Mouse (Mus musculus) lung, embryonic 16.5 days (tissue): Measurements from ENCODE around the gene Maf. TPM values are rescaled to one million over a fixed set of nuclear protein-coding genes. Genes with fewer than 3 reads are reported as not detected.

ENCODE experiments used
- ATAC-seq: fragments of 200-750 bp; cut with Nextera tagmentation; 2 replicates; pipeline ENCODE4 v1.8.0; 2017; ENCODE audit warnings: low read depth, mild to moderate bottlenecking, moderate library complexity
- H3K27ac ChIP-seq: fragments of 300-500 bp; sonication (generic); 2 replicates; pipeline ENCODE4 v1.5.1; 2014; ENCODE audit warnings: mild to moderate bottlenecking, control low read depth, low read length
- H3K27me3 ChIP-seq: fragments of 300-500 bp; sonication (generic); 2 replicates; pipeline ENCODE4 v1.6.1; 2014; ENCODE audit warnings: low read depth, low read length, mixed read lengths; ENCODE audit not compliant: control insufficient read depth, insufficient read depth
- H3K36me3 ChIP-seq: fragments of 300-500 bp; sonication (generic); 2 replicates; pipeline ENCODE4 v1.6.1; 2014; ENCODE audit warnings: low read length; ENCODE audit not compliant: control insufficient read depth, insufficient read depth
- H3K4me1 ChIP-seq: fragments of 300-500 bp; sonication (generic); replicated peaks from 2 replicates; pipeline ENCODE4 v1.6.1; 2014; ENCODE audit warnings: low read length, mixed read lengths; ENCODE audit not compliant: control insufficient read depth, insufficient read depth
- H3K4me2 ChIP-seq: fragments of 300-500 bp; sonication (generic); 2 replicates; pipeline ENCODE4 v1.6.1; 2014; ENCODE audit warnings: low read depth, low read length, control low read depth
- H3K4me3 ChIP-seq: fragments of 300-500 bp; sonication (generic); 2 replicates; pipeline ENCODE4 v1.5.1; 2014; ENCODE audit warnings: mild to moderate bottlenecking, low read length, control low read depth
- H3K9ac ChIP-seq: fragments of 300-500 bp; sonication (generic); 2 replicates; pipeline ENCODE4 v1.6.1; 2014; ENCODE audit warnings: low read length, control low read depth
- H3K9me3 ChIP-seq: fragments of 300-500 bp; sonication (generic); 2 replicates; pipeline ENCODE4 v1.6.1; 2016; ENCODE audit warnings: low read length; ENCODE audit not compliant: control insufficient read depth
- WGBS: fragments of 180-500 bp; shearing (Covaris S2); extraction: QIAGEN DNeasy Blood & Tissue Kit; methylation state at CpG from one replicate; pipeline ENCODE4 v1.1.7; 2014; 5-methylcytosine and 5-hydroxymethylcytosine counted together
- polyA plus RNA-seq: library from polyadenylated mRNA; unstranded; fragments of >200 nt; fragmentation: Nextera tagmentation; extraction: Ambion mirVana; gene quantifications from 2 replicates; pipeline ENCODE4 v1.2.1, GENCODE M21; 2015

The Maf gene
- polyA plus RNA-seq, 1 experiment from 2014 or later, result 13.4 TPM

GRCm38 (mm10) chr8:115696661-115697060 is 10.9 kb downstream of the Maf start:
- no peaks in the 10 kb centered on the region for H3K36me3 ChIP-seq
- no peak overlapping the region for H3K27ac ChIP-seq
- 76% methylated on average over 4 of the region's 4 CpGs for WGBS
- no peaks in the 10 kb centered on the region for H3K9me3 ChIP-seq
- no peaks in the 10 kb centered on the region for H3K27me3 ChIP-seq
- ATAC-seq, result 0 out of 2 replicates have a peak, but pooled peaks have one; percentile 21
- H3K9ac ChIP-seq, result no peak overlapping the region
- no peak overlapping the region for H3K4me2 ChIP-seq
- H3K4me3 ChIP-seq, result no peak overlapping the region
- peaks cover 4% of the 10 kb centered on the region; the same call in 1 of the 2 replicates for H3K4me1 ChIP-seq

- H3K27me3 ChIP-seq, result no peaks in the 10 kb centered on the region
- H3K4me3 ChIP-seq, result no peak overlapping the region
- ATAC-seq, result no peak
- H3K4me2 ChIP-seq, result no peak overlapping the region
- WGBS, result 74% methylated on average over 9 of the region's 9 CpGs
- H3K9ac ChIP-seq, result no peak overlapping the region
- no peaks in the 10 kb centered on the region for H3K4me1 ChIP-seq
- no peak overlapping the region for H3K27ac ChIP-seq
- H3K36me3 ChIP-seq, result 0 out of 2 replicates have a peak, but pooled peaks cover 4% of the 10 kb centered on the region
- H3K9me3 ChIP-seq, result no peaks in the 10 kb centered on the region
These were observed 20.2 kb downstream of the Maf start for GRCm38 (mm10) chr8:115687349-115687748.

GRCm38 (mm10) chr8:115683309-115683708 is 24.3 kb downstream of the Maf start:
- no peak overlapping the region for H3K4me2 ChIP-seq
- no peaks in the 10 kb centered on the region for H3K4me1 ChIP-seq
- no peaks in the 10 kb centered on the region for H3K27me3 ChIP-seq
- no peak overlapping the region for H3K27ac ChIP-seq
- H3K4me3 ChIP-seq, result no peak overlapping the region
- H3K9me3 ChIP-seq, result no peaks in the 10 kb centered on the region
- 56% methylated on average over 7 of the region's 7 CpGs for WGBS
- 0 out of 2 replicates have a peak, but pooled peaks cover 4% of the 10 kb centered on the region for H3K36me3 ChIP-seq
- ATAC-seq, result no peak
- no peak overlapping the region for H3K9ac ChIP-seq

- ATAC-seq, result no peak
- WGBS, result 63% methylated on average over 7 of the region's 7 CpGs
These were observed 28.1 kb downstream of the Maf start for GRCm38 (mm10) chr8:115679539-115679938.

GRCm38 (mm10) chr8:115664866-115665265 is 42.7 kb downstream of the Maf start:
- ATAC-seq, result no peak
- no peak overlapping the region for H3K27ac ChIP-seq
- H3K9ac ChIP-seq, result no peak overlapping the region
- no peak overlapping the region for H3K4me3 ChIP-seq
- 97% methylated on average over 2 of the region's 2 CpGs for WGBS
- H3K36me3 ChIP-seq, result no peaks in the 10 kb centered on the region
- no peak overlapping the region for H3K4me2 ChIP-seq
- H3K4me1 ChIP-seq, result no peaks in the 10 kb centered on the region
- no peaks in the 10 kb centered on the region for H3K27me3 ChIP-seq
- H3K9me3 ChIP-seq, result no peaks in the 10 kb centered on the region

More at GRCm38 (mm10) chr8:115679539-115679938, 28.1 kb downstream of the Maf start:
- no peak overlapping the region for H3K27ac ChIP-seq
- H3K4me2 ChIP-seq, result no peak overlapping the region
- no peaks in the 10 kb centered on the region for H3K4me1 ChIP-seq
- no peaks in the 10 kb centered on the region for H3K9me3 ChIP-seq
- H3K27me3 ChIP-seq, result no peaks in the 10 kb centered on the region
- no peak overlapping the region for H3K4me3 ChIP-seq
- 0 out of 2 replicates have a peak, but pooled peaks cover 4% of the 10 kb centered on the region for H3K36me3 ChIP-seq
- H3K9ac ChIP-seq, result no peak overlapping the region

GRCm38 (mm10) chr8:115650110-115650521 is 57.5 kb downstream of the Maf start:
- no peaks in the 10 kb centered on the region for H3K9me3 ChIP-seq
- peak overlapping the region; percentile 1; the same call in 1 of the 2 replicates for H3K27ac ChIP-seq
- ATAC-seq, result 0 out of 2 replicates have a peak, but pooled peaks have one; percentile 20
- no peak overlapping the region for H3K4me2 ChIP-seq
- no peaks in the 10 kb centered on the region for H3K36me3 ChIP-seq
- no peak overlapping the region for H3K9ac ChIP-seq
- no peak overlapping the region for H3K4me3 ChIP-seq
- WGBS, result 57% methylated on average over 3 of the region's 3 CpGs
- no peaks in the 10 kb centered on the region for H3K27me3 ChIP-seq
- H3K4me1 ChIP-seq, result no peaks in the 10 kb centered on the region

- no peaks in the 10 kb centered on the region for H3K27me3 ChIP-seq
- no peak for ATAC-seq
- H3K36me3 ChIP-seq, result no peaks in the 10 kb centered on the region
- no peak overlapping the region for H3K27ac ChIP-seq
- H3K4me3 ChIP-seq, result no peak overlapping the region
- no peak overlapping the region for H3K4me2 ChIP-seq
- no peaks in the 10 kb centered on the region for H3K9me3 ChIP-seq
- H3K4me1 ChIP-seq, result no peaks in the 10 kb centered on the region
- H3K9ac ChIP-seq, result no peak overlapping the region
- 64% methylated on average over 1 of the region's 1 CpGs for WGBS
These were observed 62.5 kb downstream of the Maf start for GRCm38 (mm10) chr8:115645139-115645538.

- Histone ChIP-seq H3K4me1 (no peaks in the 10 kb centered on the region), H3K9me3 (no peaks in the 10 kb centered on the region), H3K4me3 (no peak overlapping the region), H3K27me3 (no peaks in the 10 kb centered on the region), H3K9ac (no peak overlapping the region), H3K4me2 (no peak overlapping the region), H3K36me3 (no peaks in the 10 kb centered on the region), H3K27ac (no peak overlapping the region)
- 82% methylated on average over 5 of the region's 5 CpGs for WGBS
- ATAC-seq, result no peak
These were observed 65.7 kb downstream of the Maf start for GRCm38 (mm10) chr8:115641936-115642335.

GRCm38 (mm10) chr8:115639951-115640350 is 67.6 kb downstream of the Maf start:
- Histone ChIP-seq H3K9ac (no peak overlapping the region), H3K36me3 (no peaks in the 10 kb centered on the region), H3K4me1 (no peaks in the 10 kb centered on the region), H3K4me2 (no peak overlapping the region), H3K27ac (no peak overlapping the region), H3K9me3 (no peaks in the 10 kb centered on the region), H3K4me3 (no peak overlapping the region), H3K27me3 (no peaks in the 10 kb centered on the region)
- no peak for ATAC-seq
- WGBS, result 67% methylated on average over 5 of the region's 5 CpGs

- no peak overlapping the region for H3K4me3 ChIP-seq
- H3K4me2 ChIP-seq, result no peak overlapping the region
- H3K9me3 ChIP-seq, result no peaks in the 10 kb centered on the region
- no peaks in the 10 kb centered on the region for H3K36me3 ChIP-seq
- H3K9ac ChIP-seq, result no peak overlapping the region
- no peak for ATAC-seq
- WGBS, result 77% methylated on average over 6 of the region's 6 CpGs
- no peaks in the 10 kb centered on the region for H3K4me1 ChIP-seq
- H3K27ac ChIP-seq, result no peak overlapping the region
- H3K27me3 ChIP-seq, result no peaks in the 10 kb centered on the region
These were observed 70.8 kb downstream of the Maf start for GRCm38 (mm10) chr8:115636751-115637150.
